Mouse (Mus musculus) limb, embryonic 14.5 days (tissue): ENCODE results near the gene Pkd1l3. TPM values are rescaled to one million over a fixed set of nuclear protein-coding genes. Genes with fewer than 3 reads are reported as not detected.

Source experiments
- ATAC-seq: fragments of 200-750 bp; cut with Nextera tagmentation; 2 replicates; pipeline ENCODE4 v1.8.0; 2017; ENCODE audit warnings: low read depth, moderate number of reproducible peaks, moderate TSS enrichment; ENCODE audit not compliant: low FRiP score
- DNase-seq: peaks from one replicate; pipeline ENCODE4 v3.0.0-alpha.2; 2015; ENCODE audit warnings: low spot score
- H3K27ac ChIP-seq: fragments of 300-500 bp; sonication (generic); replicated peaks from 2 replicates; pipeline ENCODE4 v1.5.1; 2014; ENCODE audit warnings: low read depth, mild to moderate bottlenecking, low read length, moderate library complexity, mixed read lengths
- H3K27me3 ChIP-seq: fragments of 300-500 bp; sonication (generic); 2 replicates; pipeline ENCODE4 v1.6.1; 2014; ENCODE audit warnings: low read length, mixed read lengths; ENCODE audit not compliant: control insufficient read depth, insufficient read depth
- H3K36me3 ChIP-seq: fragments of 300-500 bp; sonication (generic); 2 replicates; pipeline ENCODE4 v1.6.1; 2014; ENCODE audit warnings: mild to moderate bottlenecking, low read length, moderate library complexity, mixed read lengths; ENCODE audit not compliant: control insufficient read depth, insufficient read depth
- H3K4me1 ChIP-seq: fragments of 300-500 bp; sonication (generic); 2 replicates; pipeline ENCODE4 v1.6.1; 2014; ENCODE audit warnings: antibody characterized with exemption, low read length, mixed read lengths; ENCODE audit not compliant: control insufficient read depth, insufficient read depth
- H3K4me2 ChIP-seq: fragments of 300-500 bp; sonication (generic); replicated peaks from 2 replicates; pipeline ENCODE4 v1.6.1; 2014; ENCODE audit warnings: low read depth, mild to moderate bottlenecking, low read length, moderate library complexity; ENCODE audit not compliant: severe bottlenecking
- H3K4me3 ChIP-seq: fragments of 300-500 bp; sonication (generic); replicated peaks from 2 replicates; pipeline ENCODE4 v1.5.1; 2014; ENCODE audit warnings: low read length
- H3K9ac ChIP-seq: fragments of 300-500 bp; sonication (generic); 2 replicates; pipeline ENCODE4 v1.6.1; 2014; ENCODE audit warnings: mild to moderate bottlenecking, low read depth, low read length, moderate library complexity; ENCODE audit not compliant: severe bottlenecking
- H3K9me3 ChIP-seq: fragments of 300-500 bp; sonication (generic); 2 replicates; pipeline ENCODE4 v1.6.1; 2016; ENCODE audit warnings: low read length; ENCODE audit not compliant: control insufficient read depth
- POLR2A ChIP-seq: fragments of 200-500 bp; IDR thresholded peaks from 2 replicates; pipeline ENCODE4 v1.8.0; 2012; ENCODE audit warnings: inconsistent platforms, mild to moderate bottlenecking, moderate library complexity, borderline replicate concordance; ENCODE audit not compliant: insufficient read depth, insufficient read length; ENCODE audit errors: extremely low read depth
- WGBS: fragments of 180-500 bp; shearing (Covaris S2); extraction: QIAGEN DNeasy Blood & Tissue Kit; methylation state at CpG from one replicate; pipeline ENCODE4 v1.1.7; 2014; 5-methylcytosine and 5-hydroxymethylcytosine counted together
- polyA plus RNA-seq, 2 experiments: library from polyadenylated mRNA; depleted of rRNA in 1 of 2; stranded (reverse) in 1 of 2; unstranded in 1 of 2; fragments of >200 nt; fragmentation: Nextera tagmentation in 1 of 2; extraction: Ambion mirVana in 1 of 2; gene quantifications; 2 replicates each; pipeline versions ENCODE4 v1.2.1 to v1.2.3; 2012 to 2014

Pkd1l3 gene
- polyA plus RNA-seq, 2 experiments = 0.24 to 0.33 TPM

GRCm38 (mm10) chr8:109647331-109647730 lies 33.0 kb downstream of the Pkd1l3 start:
- DNase-seq (no peak), ATAC-seq (no peak)
- 51% methylated on average over 11 of the region's 11 CpGs for WGBS
- Histone ChIP-seq H3K9ac (no peak overlapping the region), H3K27me3 (no peaks in the 10 kb centered on the region), H3K36me3 (no peaks in the 10 kb centered on the region), H3K4me1 (no peaks in the 10 kb centered on the region), H3K9me3 (no peaks in the 10 kb centered on the region), H3K4me2 (no peak overlapping the region), H3K27ac (no peak overlapping the region), H3K4me3 (no peak overlapping the region)
- no peak for TF ChIP-seq POLR2A

GRCm38 (mm10) chr8:109648469-109648868 lies 34.2 kb downstream of the Pkd1l3 start:
- DNase-seq = no peak
- Histone ChIP-seq H3K27me3 (no peaks in the 10 kb centered on the region), H3K4me3 (no peak overlapping the region), H3K4me1 (no peaks in the 10 kb centered on the region), H3K36me3 (no peaks in the 10 kb centered on the region), H3K9me3 (no peaks in the 10 kb centered on the region), H3K4me2 (no peak overlapping the region), H3K27ac (no peak overlapping the region), H3K9ac (no peak overlapping the region)
- no peak for TF ChIP-seq POLR2A
- WGBS = 76% methylated on average over 7 of the region's 7 CpGs
- ATAC-seq = no peak

GRCm38 (mm10) chr8:109650801-109651200 lies 36.5 kb downstream of the Pkd1l3 start:
- 74% methylated on average over 10 of the region's 10 CpGs for WGBS
- no peak overlapping the region for H3K4me2 ChIP-seq
- H3K4me1 ChIP-seq = no peaks in the 10 kb centered on the region
- H3K4me3 ChIP-seq = no peak overlapping the region
- ATAC-seq (no peak), DNase-seq (no peak)
- no peak overlapping the region for H3K9ac ChIP-seq
- TF ChIP-seq POLR2A = no peak
- H3K27ac ChIP-seq = no peak overlapping the region
- H3K36me3 ChIP-seq = no peaks in the 10 kb centered on the region
- no peaks in the 10 kb centered on the region for H3K9me3 ChIP-seq
- no peaks in the 10 kb centered on the region for H3K27me3 ChIP-seq

- TF ChIP-seq POLR2A = no peak
- 86% methylated on average over 3 of the region's 3 CpGs for WGBS
- Histone ChIP-seq H3K36me3 (no peaks in the 10 kb centered on the region), H3K4me3 (no peak overlapping the region), H3K27me3 (no peaks in the 10 kb centered on the region), H3K4me1 (no peaks in the 10 kb centered on the region), H3K9ac (no peak overlapping the region), H3K27ac (no peak overlapping the region), H3K9me3 (no peaks in the 10 kb centered on the region), H3K4me2 (no peak overlapping the region)
- DNase-seq = no peak
- no peak for ATAC-seq
These were observed 42.5 kb downstream of the Pkd1l3 start for GRCm38 (mm10) chr8:109656860-109657259.

GRCm38 (mm10) chr8:109662328-109662727 lies 48.0 kb downstream of the Pkd1l3 start:
- ATAC-seq (no peak), DNase-seq (no peak)
- no peak overlapping the region for H3K9ac ChIP-seq
- H3K9me3 ChIP-seq = no peaks in the 10 kb centered on the region
- H3K36me3 ChIP-seq = peaks cover 7% of the 10 kb centered on the region; the same call in 1 of the 2 replicates
- H3K4me3 ChIP-seq = no peak overlapping the region
- H3K4me1 ChIP-seq = no peaks in the 10 kb centered on the region
- WGBS = 62% methylated on average over 3 of the region's 3 CpGs
- no peak overlapping the region for H3K27ac ChIP-seq
- no peak overlapping the region for H3K4me2 ChIP-seq
- TF ChIP-seq POLR2A = no peak
- no peaks in the 10 kb centered on the region for H3K27me3 ChIP-seq

- Histone ChIP-seq H3K9ac (no peak overlapping the region), H3K4me2 (no peak overlapping the region), H3K9me3 (no peaks in the 10 kb centered on the region), H3K4me1 (no peaks in the 10 kb centered on the region), H3K36me3 (peaks cover 45% of the 10 kb centered on the region), H3K4me3 (no peak overlapping the region), H3K27ac (no peak overlapping the region), H3K27me3 (no peaks in the 10 kb centered on the region)
- ATAC-seq (no peak), DNase-seq (no peak)
- WGBS = 89% methylated on average over 5 of the region's 5 CpGs
- no peak for TF ChIP-seq POLR2A
These were observed 52.3 kb downstream of the Pkd1l3 start for GRCm38 (mm10) chr8:109666616-109667015.
